Mouse (Mus musculus) adrenal gland, postnatal 25 days (tissue): Measurements from ENCODE around the gene Bpnt1. TPM values are rescaled to one million over a fixed set of nuclear protein-coding genes. Genes with fewer than 3 reads are reported as not detected.
"Not testable (repeated sequence)": the region's sequence is repeated elsewhere in the genome, so short reads cannot be mapped to it uniquely, and the experiment has no call there.

Experiments
- DNase-seq: peaks from one replicate; pipeline ENCODE4 v3.0.0; 2021; ENCODE audit warnings: mixed read lengths
- long read RNA-seq: library from polyadenylated mRNA; stranded (forward); transcript quantifications from one replicate; pipeline ENCODE4 v2.0.0, GENCODE M21; 2021
- total RNA-seq: library from RNA; stranded (reverse); gene quantifications from 2 replicates; pipeline ENCODE4 v1.2.3, GENCODE M21; 2021

Gene Bpnt1
- 99.9 and 103 TPM in 2 replicates for total RNA-seq
- long read RNA-seq, transcript Bpnt1-201 (9 exons, 2,200 nt), result major isoform, 90 of 117 reads
- long read RNA-seq, transcript Bpnt1-205 (10 exons, 1,226 nt), result minor isoform, 8 of 117 reads
- long read RNA-seq, partial matches to known transcripts, result 4 of 117 reads
- long read RNA-seq, other reads (novel, unspliced or antisense), result 14 of 117 reads

DNA sequence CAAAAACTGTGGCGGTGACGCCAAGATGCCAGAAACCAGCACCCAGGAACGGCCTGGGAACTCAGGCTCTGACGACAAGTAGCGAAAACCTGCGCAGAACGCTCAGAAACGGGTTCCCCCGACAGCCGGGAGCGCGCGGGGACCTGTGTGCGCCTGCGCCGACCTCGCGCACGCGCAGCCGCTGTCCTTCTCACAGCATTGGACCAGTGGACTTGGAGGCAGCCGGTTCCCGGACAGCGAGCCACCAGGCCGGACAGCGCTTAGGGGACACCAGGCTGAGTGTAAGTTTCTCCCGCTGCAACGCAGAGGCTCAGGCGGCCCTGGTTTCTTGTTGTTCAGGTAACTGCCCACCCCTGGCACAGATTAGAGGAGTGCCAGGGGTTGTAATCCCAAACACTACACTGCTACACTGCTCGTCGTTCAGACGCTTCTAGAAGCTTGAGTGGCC lies at the start of gene Bpnt1:
Gene Bpnt1, plus strand, starts transcription at position 167 of the 448 bp plus-strand sequence.
- peak; percentile 90 for DNase-seq

- no peak for DNase-seq
Observed at GRCm38 (mm10) chr1:185282846-185283245, 49.1 kb upstream of the Bpnt1 start.

DNA sequence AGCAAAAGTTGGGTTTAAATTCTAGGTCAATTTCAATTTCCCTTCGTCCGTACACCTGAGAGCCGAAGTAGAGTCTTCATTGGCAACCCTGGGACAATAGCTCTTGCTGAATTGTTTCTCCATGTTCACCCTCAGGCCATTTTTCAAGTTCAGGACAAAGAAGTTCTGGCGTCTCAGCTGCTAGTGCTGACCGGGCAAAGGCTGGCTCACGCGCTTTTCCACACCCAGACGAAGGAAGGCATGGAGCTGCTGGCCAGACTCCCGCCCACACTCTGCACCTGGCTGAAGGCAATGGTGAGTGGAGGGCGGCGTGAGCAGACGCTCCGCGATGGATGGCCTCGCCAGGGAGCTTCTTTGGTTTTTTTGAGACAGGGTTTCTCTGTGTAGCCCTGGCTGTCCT lies 48.7 kb upstream of the Bpnt1 start:
- no peak for DNase-seq

DNA sequence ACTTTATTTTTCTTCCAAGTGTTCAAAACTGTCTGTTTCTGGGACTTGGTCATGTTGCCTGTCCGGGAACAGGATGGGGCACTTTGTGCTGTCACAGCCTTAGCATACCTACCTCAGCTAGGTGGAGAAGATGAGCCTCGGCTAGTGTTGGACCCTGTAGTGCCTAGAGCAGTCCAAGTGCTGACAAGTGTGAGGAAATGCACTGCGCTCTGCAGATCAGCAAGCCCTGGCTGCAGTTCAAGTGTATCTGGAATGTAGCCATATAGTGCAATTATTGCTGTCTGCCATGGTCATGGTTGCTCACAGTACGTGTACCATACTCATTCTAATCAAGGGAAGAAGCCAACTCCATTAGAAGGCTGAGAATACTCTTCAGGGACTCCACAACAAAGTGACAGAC lies 47.2 kb upstream of the Bpnt1 start:
- peak; percentile 60 for DNase-seq

DNA sequence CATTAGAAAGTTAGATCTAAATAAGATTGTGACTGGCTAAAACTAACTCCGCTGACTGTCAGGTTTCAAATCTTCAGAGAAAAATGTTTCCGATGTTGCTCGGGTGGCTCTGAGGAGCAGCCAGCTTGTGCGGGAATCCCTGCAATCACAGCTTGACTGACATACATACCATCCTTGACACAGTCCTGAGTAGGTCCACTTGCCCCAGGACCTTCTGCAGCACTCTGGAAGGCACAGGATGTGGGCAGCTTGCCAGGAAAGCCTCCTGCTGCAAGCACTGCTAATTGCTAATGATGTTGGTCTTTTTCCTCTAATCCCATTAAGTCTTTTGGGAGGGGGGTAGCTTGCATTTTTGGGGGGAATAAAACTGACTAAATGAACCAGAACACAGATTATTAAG lies 46.8 kb upstream of the Bpnt1 start:
- DNase-seq, result peak; percentile 81

DNA sequence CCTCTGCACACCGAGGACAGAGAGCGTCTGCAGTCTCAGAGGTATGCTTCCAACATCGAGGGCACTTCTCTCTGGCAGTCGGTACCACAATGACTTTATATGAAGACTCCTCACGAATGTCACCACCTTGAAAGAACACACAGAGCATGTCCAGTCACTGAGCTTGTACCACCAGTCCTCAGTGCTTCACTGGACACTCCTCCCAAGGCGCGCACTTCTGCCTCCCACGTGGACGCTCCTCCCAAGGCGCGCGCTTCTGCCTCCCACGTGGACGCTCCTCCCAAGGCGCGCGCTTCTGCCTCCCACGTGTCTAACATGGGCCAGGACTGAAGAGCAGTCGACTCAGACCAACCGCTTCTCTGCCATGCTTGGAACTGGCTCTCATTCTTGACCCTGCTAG lies 44.9 kb upstream of the Bpnt1 start:
- DNase-seq, result no peak

- no peak for DNase-seq
Observed at GRCm38 (mm10) chr1:185289231-185289630, 42.7 kb upstream of the Bpnt1 start.

DNA sequence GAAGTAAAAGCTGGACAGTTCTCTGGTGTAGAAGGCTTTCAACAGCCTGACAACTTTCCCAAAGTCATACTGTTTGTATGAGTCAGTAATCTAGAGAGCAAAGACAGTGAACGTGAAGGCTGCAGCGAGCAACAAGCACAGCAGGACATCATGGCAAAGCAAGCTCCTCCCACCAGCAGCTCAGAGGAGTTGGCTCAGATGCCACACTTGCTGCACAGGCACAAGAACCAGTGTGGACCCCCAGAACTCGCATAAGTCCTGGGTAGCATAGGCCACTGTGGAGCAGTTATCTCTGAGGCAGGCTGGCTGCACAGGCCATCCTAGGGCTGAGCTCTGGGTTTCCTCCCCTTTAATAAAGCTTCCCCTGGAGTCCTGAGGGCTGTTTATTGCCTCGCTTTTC lies 40.6 kb upstream of the Bpnt1 start:
- no peak for DNase-seq

DNA sequence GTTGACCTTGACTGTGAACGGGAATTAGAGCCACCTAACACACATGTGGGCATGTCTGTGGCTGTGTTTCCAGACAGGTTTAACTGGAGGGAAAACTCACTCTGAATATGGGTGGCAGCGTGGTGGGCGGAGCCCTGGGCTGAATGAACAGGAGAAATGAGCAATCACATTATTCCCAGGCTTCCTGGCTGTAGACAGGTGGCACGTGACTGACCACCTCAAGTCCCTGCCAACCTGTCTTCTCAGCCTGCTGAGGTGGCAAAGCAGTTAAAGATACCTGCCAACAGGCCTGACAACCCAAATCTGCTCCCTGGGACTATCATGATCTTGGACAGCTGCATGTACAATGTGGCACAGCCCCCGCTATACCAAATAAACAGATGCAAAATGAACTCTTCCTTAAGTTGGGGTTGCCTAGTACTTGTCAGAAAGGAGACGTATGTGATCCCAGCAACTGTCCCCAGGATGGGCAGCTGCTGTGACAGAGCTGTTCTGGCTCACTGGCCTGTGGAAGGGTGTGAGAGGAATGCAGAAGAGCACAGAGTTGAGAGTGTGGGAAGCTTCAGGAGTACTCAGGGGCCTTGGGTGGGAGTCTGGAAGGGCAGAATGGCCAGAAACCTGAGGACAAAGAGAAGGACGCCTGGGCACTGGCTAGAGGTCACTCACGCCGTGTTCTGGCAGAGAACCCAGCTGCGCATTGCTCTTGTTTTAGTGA lies 39.1 kb upstream of the Bpnt1 start:
- no peak for DNase-seq

- DNase-seq, result no peak
Observed at GRCm38 (mm10) chr1:185296850-185297249, 35.1 kb upstream of the Bpnt1 start.

DNA sequence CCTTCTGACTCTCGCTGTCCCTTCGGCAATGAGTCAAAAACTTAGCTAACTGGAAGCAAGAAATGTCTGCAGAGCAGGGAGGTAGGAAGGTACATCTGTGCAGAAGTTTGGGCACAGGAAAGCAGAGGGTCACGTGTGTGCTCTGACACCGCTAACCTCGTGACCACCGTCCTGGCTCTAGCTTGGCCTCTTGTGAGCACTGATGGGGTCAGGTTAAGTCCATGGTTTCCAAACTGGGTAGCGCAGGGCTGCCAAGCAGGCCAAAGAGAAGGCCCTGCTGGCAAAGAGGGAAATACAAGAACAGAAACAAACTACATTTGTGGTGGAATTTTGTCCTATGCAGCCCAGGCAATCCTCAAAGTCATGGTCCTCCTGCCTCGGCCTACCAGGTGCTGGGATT lies 33.5 kb upstream of the Bpnt1 start:
- DNase-seq, result no peak

DNA sequence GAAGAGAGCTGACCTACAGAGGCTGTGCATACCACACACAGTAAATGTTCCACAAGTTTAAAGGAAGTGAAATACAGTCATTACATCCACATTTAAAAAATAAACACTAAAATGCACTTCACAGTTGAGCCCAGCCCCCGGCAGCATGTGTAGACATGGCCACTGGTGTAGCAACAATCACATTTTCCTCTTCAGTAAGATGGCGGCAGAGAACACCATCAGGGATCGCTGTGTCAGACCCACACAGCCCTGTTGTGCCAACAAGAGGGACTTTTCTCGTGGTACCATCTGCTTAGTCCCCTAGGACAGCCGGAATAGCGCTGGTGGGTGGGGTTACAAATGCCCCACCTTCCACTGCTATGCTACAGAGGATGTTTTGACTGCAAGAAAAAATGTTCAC lies 29.1 kb upstream of the Bpnt1 start:
- DNase-seq, result no peak

- no peak for DNase-seq
Observed at GRCm38 (mm10) chr1:185306836-185307235, 25.1 kb upstream of the Bpnt1 start.

DNA sequence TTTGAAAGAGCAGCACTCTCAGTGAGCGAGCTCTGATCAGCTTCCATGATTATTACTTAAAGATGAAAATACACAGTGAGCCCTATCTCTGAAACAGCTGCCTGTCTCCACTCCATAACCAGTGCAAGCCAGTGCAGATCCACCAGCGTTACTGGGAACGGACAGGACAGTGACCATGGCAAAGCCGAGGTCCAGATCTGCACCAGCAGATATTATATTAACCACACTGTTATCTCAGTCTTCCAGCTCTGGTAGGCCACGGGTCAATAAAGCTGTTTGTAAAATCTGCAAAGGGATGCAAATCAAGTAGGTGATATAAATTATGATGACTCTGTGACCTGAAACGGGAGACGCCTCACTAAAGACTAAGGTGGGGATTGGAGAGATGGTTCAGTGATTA lies 24.3 kb upstream of the Bpnt1 start:
- no peak for DNase-seq

DNA sequence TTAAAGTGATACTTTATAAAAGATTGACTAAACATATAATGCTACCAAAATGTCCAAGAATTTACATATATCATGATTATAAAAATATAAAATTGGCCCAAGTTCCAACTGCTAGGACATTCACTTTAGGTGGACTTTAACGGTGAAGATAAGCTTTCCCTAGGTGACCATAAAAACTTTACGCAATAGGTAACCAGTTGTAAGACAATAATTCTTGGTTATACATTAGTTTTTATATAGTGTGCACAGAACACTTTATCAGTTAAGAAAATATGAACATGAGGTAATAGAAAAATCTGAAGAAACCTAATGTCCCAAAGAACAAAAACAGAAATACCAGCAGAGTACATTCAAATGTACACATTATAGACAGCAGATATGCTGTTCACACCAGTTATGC lies 23.6 kb upstream of the Bpnt1 start:
- DNase-seq, result no peak

DNA sequence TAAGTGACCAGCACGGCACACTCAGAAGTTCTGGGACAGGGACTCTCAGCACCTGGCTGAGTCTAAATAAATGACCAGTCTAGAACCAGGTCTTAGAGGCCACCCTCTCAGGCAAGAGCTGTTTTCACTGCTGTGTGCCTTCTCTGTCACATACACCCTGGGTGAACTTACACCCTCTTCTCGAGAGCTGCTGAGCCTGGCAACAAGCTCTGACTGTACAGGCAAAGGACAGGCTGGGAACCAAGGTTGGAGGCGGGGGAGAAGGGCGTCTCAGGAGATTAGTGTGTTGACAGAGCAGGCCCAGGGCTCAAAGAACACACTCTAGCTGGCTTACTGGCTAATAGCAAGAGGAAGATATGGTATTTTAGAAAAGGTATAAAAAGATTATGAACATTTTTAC lies 23.0 kb upstream of the Bpnt1 start:
- peak; percentile 43 for DNase-seq

- no peak for DNase-seq
Observed at GRCm38 (mm10) chr1:185311949-185312348, 20.0 kb upstream of the Bpnt1 start.

- no peak for DNase-seq
Observed at GRCm38 (mm10) chr1:185314546-185314945, 17.4 kb upstream of the Bpnt1 start.

GRCm38 (mm10) chr1:185315846-185316568 lies 15.9 kb upstream of the Bpnt1 start:
- no peak for DNase-seq

DNA sequence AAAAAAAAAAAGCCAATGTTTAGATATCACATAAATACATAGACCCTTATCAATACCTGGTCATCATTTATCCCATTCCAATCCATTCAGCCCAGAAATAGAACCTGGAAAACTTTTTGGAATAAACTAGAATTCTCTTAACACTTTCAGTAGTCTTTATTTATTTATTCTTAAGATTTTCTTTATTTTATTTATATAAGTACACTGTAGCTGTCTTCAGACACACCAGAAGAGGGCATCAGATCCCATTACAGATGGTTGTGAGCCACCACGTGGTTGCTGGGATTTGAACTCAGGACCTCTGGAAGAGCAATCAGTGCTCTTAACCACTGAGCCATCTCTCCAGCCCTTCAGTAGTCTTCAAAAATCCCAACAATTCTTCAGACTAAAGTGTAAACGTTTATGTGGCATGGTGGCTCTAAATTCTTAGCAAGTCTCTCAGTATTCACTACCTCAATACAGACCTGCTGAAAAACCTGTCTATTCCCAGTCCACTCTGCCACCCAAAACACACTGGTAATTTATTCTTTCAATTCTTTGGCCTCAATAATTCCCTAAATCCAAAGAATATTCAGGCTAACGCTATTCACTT lies 4.1 kb upstream of the Bpnt1 start:
- DNase-seq, result not testable (repeated sequence)

DNA sequence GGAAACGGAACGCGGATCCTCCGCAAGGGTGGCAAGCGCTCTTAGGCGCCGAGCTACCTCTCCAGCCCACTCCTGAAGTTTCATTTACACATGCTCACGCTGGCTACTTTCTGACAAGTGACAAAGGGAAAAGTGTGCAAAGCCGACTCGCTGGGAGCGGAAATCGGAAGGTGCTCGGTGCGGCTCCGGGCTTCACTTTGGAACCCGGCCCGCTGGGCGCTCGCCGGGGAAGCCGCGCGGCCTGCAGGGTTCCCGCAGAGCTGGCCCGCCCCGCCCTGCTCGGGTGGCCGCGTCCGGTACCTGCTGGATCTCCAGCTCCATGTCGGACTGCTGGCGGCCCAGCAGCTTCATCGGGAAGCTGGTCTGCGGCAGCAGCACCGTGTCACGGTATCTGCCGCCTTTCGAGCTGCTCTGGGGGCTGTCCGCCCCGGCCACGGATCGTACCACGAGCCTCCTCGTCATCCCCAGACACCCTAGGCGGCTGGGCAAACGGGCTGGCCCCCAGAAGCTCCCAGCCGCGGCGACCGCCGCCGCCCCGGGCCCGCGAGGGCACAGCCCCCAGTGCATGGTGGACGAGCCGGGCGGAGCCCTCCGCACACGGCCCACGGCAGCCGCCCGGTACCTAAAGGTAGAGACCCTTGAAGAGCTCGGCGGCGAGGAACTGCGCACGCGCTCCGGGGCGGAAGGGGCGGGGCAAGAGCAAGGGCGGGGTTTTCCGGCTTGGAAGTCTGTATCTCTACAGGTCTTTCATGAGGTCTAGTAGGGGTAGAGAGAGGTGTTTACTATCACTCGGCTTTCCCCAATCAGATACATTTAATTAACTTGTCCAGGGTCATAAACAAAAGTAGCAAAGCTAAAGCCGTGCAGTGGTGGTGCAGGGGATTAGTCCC lies 3.0 kb upstream of the Bpnt1 start, which contains the start of gene Iars2:
Gene Iars2, minus strand, starts transcription at position 676 of the 890 bp plus-strand sequence.
- peak; percentile 94 for DNase-seq

DNA sequence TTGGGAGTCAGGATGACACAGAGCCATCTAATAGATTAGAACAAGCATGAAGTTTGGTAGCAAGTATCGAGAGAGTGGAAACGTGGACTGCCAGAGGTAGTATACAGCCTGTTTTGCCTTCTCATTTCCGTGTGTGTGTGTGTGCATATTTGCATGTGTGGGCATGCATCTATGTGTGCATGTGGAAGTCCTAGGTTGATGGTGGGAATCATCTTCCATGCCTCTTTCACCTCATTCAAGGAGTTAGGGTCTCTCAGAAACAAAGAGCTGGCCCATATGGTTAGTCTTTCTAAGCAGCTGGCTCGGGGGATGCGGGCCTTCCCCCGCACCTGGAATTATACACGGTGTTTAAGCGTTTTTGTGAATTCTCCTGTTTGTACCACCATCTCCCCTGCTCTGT lies 2.1 kb upstream of the Bpnt1 start:
- DNase-seq, result no peak
